Mouse (Mus musculus) right cerebral cortex, postnatal 10 days (tissue): ENCODE measurements around the gene Hist1h3d.
A peak's percentile ranks its signal among the peaks of the same experiment; 100 is the strongest.

Source experiments
- DNase-seq, 2 experiments: peaks; one replicate each; pipeline ENCODE4 v3.0.0; 2021; ENCODE audit warnings: low spot score in 2 of 2

Gene Hist1h3d

GRCm38 (mm10) chr13:23621532-23622174 is 46.1 kb downstream of the Hist1h3d start:
- DNase-seq, result peak; percentile 79 to 88

GRCm38 (mm10) chr13:23622175-23622671 is 46.7 kb downstream of the Hist1h3d start, which contains the start of gene Hist1h1e:
Gene Hist1h1e, minus strand, starts transcription at chr13:23622558.
- DNase-seq, result peak; percentile 92

GRCm38 (mm10) chr13:23622861-23623450 is 47.4 kb downstream of the Hist1h3d start:
- peak; percentile 26 to 27 for DNase-seq
